Mouse (Mus musculus) mature B cell (primary cell): ENCODE measurements around the gene Lgals2.

Experiments
- in situ Hi-C: fragments of 300-500 bp; cut with MboI; formaldehyde crosslinking; loops from 2 replicates; pipeline ENCODE4 v1.14.3; 2019

Gene Lgals2

DNA sequence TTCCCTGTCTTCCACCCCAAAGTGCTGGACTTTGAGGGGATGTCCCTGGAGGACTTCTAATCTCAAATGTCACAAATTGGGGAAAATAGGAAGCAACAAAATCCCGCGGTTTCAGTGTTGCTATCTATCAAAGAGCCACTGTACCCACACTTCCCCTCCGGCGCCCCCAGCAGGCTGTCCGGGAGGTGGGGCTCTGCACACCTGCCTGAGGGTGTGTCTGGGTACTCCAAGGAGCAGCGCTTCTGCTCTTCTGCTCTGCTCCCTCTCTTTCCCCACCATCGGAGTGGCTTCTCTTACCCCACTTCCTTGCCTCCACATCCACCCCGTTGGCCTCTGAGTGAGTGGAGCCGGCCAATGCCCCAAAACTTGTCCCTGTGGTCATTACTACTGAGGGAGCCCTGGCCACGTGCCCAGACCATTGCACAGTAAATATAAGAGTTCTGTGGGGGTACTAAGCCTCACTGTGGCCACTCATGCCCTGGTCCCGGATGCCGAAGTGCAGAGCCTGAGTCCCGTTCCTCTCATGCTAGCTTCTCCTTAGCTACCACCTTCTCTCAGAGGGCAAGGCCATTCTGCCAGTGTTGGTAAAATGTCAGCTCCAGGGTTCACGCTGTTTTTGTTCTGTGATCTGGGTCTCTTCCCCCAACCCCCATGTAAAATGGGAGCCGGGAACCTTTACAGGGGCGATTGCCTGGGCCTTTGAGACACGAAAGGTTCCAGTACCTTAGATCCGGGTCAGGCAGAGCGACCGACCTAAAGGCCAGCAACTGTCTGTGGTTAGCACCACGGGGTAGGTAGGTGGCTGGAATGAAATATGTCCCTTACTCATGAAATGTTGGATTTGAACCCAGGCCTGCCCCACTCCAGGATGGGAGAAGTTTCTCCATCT lies 11.5 kb downstream of the Lgals2 start:
- in situ Hi-C loops, result no loop called here

DNA sequence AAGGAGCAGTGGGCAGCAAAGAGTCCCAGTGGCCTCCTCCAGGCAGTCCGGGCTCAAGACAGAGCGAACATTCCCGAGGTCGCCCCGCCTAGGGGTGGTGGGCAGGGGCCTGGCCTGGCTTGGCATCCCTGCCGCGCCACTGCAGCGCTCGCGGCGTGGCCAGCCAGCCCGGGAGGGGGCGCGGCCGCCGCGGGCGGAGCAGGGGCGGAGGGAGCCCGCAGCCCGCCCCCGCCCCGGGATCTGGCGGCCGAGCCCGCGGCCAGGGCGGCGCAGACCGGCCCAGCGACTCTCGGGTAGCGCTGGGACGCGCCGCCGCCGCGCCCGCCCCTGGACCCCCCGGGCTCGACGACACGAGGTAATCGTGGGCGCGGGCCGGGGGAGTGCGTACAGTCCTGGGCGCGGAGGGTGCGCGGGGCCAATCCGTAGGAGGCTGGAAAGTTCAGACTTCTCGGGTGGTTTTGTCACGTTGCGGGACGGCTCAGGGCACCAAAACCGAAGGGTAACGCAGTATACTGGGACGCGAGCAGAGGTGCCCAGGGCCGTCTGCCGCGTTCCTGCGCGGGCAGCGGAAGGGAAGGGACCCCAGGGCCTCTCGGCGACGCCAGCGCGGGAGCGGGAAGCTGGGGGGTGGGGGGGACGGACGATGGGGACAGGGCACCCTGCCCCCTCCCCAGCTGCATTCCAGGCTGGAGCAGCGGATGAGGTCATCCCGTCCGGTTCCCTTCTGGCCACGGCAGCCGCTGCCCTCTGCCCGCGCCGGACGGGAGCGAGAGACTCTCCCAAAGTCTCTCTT lies 12.8 kb downstream of the Lgals2 start, which contains the start of gene Cdc42ep1:
Cdc42ep1 (plus strand) TSS at position 254 of the 793 bp plus-strand sequence.
- in situ Hi-C loops, result no loop called here

DNA sequence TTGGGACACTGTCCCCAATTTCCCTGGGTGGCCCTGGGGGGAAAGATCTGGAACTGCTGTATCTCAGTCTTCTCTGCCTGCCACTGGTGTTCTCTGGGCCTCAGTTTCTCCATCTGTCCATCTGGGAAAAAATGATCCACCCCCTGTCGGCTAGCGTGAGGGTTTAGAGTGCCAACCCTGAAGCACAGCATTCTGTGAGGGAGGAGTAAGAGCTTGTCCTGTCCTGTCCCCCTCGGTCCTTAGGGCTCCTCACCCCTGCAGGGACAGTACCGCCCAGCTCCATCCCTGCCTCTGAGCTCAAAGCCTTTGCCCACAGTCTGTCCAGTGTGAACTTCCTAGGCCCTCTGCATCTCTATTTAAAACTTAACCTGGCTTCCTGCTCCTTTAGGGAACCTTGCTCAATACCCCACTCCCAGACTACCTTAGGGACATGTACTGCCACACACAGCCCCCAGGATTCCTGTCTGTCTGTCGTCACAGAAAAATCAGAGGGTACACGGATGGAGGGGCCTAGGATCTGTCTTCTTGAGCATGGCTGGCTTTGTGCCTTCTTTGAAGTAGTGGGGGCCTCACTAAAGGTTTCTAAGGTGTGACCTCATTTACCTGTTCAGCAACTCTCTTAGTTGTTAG lies 14.1 kb downstream of the Lgals2 start:
- in situ Hi-C loops, result no loop called here

DNA sequence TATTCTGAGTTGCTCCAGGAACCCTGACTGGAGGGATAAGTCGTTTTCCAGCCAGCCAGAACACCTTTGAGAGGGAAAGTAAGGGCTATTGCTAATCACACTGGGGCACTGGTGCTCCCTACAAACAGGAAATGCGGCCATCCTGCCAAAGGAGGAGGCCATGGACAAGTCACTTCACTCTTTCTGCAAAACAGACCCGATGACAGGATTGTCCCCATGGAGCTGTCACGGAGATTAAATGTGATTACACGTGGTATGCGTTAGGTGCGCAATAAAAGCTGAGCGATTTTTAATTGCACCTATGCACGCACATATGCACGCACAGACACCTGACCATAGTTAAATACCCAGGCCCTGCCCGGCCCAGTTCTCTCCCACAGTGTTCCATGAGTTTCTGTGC lies 14.6 kb downstream of the Lgals2 start:
- in situ Hi-C loops, result no loop called here

DNA sequence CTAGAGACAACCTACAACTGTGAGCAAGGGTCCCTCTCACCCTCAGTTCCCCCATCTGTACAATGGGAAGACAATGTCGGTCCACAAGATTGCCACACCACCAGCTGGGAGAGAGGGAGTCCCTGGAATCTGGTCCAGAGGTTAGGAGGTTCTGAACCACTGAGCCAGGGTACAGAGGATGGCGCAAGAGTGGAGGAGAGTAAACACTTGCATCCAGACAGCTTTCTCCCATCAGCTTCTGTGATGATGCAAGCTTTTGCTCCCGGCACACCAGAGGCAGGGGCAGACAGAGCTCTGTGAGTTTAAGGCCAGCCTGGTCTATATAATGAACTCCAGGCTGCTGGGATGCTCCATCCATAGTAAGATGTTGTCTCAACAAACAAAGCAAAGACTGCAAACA lies 15.1 kb downstream of the Lgals2 start:
- in situ Hi-C loops, result no loop called here

DNA sequence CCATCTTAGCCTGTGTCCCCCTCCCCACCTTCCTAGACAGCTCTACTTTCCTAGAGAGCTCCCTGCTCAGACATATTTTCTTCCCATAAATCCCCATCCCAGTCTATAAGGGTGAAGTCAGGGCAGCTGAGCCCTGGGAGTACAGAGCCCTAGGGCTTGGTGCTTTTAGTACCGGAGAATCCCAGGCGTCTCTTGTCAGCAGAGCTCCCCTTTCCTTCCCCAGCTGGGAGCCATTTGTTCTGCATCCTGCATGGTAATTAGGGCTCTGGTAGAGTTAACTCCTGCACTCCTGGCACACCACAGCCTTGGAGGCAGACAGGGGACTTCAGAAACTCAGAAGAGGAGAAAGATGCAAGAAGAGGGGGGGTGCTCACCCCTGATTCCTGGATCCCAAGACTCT lies 15.6 kb downstream of the Lgals2 start:
- in situ Hi-C loops, result no loop called here

DNA sequence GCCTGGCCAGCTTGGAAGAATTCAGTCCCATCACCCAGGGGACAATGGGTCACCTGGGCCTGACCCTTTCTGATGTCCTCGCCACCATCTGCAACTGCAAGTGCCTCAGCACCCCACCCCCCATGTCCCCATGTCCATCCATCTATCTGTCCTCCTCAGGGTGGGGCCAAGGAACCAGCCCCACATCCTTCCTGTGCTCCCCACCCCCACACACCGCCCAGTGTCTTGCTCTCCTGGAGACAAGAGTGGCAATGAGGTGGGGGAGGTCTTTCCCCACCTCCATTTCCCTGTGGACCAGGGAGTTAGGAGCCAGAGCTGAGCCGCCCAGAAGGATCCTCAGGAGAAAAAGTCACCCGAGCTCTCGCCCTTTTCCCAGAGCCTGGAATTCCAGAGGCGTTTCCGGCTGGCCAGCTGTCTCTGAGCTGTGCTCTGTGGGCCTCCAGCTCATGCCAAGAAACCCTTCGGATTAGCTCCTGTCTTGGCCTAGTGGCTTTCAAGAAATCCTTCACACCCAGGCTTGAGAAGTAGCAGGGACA lies 19.2 kb downstream of the Lgals2 start:
- in situ Hi-C loops, result no loop called here

DNA sequence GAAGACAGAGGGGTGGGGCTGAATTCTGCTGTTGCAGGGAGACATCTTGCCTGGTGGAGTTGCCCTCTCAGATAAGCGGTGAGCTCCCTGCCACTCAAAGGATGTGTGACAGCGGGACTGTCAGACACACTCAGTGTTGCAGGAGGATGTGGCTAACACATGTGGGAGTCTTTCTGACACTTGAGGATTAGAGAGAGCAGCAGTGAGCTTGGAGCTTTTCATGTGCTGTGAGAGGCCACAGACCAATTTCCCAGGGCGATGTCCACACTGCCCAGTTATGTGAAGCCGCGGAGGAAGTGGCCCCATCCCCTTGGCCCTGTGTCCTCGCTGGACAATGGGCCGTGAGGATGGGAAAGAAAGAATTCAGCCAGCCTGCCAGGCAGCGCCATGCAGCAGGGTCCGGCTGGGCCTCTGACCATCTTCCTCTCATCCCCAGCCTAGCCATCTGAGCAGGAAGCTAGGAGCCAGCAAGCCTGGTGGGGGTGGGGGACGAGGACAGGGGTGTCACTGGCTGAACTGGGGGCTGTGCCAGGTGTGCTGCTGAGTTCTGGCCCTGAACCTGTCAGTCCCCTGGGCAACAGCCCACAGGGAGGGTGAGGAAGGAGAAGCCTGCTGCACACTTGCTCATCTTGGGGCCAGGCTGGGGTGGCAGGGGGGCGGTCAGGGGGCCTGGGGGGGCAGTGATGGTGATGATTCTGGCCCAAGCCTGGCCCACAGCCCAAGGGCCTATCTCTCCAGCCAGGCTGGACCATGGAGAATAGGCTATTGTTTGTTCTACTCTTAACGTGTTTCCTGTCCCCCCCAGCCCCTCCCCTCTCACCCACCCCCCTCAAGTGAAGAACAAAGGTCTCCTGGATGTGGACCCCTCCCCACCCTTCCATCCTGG lies 19.9 kb downstream of the Lgals2 start:
- in situ Hi-C loops, result no loop called here

DNA sequence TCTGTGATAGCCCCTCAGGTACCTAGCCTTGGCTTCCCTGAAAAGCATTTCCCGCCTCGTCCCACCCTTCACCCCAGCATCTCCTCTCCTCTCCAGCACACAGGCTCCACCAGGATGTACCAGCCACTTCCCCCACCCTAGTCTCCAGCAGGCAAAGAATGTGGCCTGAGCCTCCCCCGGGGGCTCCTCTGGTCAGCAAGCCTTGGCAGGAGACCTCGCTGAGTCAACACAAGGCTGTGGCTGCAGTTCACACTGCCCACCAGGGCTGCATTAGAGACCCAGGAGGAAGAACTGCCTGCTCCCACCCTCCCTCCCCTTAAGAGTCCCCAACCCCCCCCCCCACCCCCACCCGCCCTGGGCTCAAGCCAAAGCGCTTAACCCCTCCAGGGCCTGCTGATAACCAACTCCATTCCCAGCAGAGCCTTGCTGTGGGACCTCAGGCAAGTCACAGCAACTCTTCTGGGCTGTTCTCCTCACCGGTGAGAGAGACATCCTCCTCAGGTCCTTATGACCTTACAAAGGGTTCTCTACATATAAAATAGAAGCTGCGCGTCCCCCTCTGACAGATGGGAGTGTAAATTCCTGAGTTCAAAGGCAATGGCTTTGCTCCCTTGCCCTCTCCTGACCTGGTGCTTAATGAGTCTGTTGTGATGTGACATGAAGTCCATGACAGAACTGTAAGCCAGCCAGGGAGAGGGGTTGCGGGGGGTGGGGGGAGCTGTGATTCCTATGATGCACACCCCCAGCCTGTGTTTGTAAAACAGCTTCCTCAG lies 20.9 kb downstream of the Lgals2 start:
- in situ Hi-C loops, result no loop called here

DNA sequence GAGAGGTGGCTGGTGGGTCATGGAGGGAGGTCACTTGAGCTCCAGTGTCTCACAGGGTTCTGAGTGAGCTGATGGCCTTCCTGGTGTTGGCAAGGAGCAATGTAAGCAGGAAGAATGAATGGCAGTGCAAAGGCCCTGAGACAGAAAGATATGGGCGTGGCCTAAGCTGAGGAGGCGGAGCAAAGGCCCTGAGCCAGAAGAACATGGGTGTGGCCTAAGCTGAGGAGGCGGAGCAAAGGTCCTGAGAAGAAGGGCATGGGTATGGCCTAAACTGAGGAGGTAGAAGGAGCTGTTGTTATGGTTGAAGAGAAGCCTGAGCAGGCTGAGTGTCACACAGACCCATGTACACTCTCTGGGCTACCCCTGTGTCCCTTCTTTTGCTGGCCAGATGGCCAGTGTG lies 21.7 kb downstream of the Lgals2 start:
- in situ Hi-C loops, result no loop called here

DNA sequence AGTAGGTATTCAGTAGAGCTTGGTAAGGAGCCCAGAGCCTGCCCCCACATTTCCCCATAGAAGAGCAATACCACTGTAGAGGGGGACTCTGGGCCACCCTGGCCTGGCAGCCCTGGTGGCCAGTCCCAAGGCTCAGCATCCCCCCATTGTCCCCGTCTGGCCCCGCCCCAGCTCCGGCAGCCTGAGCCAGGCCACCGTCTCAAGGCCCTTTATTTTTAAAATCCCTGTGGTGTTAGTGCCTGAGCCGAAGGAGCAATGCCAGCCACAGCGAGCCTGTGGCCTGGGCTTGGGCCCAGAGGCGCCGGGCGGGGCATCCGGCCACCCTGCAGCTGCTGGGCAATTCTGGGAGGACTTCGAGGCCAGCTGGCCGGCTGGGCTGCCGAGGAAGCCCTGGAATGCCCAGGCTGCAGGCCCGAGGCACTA lies 22.6 kb downstream of the Lgals2 start:
- in situ Hi-C loops, result no loop called here

DNA sequence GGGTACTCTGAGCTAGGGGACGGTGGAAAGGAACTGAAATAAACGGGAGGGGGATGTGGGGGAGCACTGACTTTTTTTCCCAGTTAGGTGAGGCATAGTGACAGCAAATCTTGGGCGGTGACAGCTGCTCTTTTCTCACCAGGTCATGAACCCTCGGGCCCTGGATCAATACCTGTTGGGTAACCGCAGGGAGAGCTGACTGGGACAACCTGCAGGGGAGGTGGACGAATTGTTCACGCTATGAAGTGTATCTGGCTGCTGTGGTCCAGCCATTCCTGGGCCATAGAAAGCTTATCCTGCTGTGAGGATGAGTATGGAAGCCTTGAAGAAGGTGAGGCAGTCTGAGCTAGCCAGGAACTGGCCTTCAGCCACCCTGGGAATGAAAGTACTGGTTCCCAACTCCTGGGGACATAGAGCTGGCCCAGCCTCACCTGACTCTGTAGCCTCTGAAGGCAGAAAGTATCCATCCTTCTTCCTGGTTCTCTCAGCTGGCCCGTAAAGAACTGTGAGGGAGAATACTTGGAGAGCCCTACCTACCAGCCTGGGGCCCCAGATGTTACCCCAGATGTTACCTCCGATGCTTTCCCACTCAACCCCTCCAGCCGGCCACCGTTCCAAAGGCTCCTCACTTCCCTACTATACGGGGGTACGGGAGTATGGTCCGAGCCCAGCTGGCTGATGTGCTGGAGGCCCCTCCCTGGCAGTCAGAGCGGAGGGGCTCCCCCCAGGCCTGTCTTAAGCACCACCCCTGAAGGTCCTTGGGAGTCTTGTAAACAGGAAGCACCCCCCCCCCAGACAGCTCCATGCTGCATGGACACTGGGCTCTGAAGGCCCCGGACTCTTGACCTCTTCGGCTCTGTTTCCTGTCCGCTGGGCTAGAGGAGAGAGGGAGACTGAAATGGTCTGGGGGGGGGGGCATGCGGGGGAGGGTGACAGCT lies 23.3 kb downstream of the Lgals2 start:
- in situ Hi-C loops, result no loop called here

DNA sequence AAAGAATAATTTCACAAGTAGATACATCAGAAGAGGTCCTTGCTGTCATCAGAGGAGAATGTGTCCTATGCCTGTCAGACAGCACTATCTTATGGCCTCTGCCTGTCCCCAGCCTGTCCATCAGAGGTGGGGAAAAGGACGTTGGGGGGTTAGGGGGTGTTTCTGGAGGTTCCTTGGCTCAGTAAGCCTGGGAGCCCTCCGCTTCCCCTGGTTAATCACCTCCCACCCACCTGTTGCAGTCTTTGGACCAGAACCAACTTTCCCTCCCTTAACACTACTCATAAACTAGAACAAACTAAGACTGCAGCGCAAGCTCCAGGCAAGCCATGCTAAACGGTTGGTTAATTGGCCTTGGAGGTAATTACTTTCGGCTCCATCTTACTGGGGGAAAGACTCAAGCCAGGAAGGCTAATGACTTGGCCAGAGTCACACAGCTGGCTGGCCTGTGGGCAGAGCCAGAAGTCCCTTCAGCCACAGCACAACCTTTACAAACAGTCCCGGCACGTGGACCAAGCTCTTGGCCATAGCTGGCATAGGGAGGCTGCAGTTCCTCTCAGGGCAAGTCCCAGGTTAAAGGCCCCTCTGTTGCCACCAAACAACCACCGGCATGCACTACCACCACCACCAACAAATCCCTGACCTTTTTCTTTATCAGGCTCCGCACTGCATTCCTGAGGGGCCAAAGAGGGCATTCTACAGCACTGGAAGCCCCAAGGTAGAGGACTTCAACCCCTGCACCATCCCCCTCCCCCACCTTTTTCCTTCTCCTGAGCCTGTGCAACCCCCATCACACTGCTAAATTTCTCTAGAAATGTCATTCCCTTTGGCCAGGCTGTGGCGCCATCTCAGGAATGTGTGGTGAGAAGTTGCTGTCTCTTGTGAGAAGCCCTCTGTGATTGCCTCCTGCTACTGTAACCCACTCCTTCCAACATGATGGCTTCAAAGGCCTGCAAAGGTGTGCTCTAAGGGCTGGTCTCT lies 24.3 kb downstream of the Lgals2 start:
- in situ Hi-C loops, result no loop called here

DNA sequence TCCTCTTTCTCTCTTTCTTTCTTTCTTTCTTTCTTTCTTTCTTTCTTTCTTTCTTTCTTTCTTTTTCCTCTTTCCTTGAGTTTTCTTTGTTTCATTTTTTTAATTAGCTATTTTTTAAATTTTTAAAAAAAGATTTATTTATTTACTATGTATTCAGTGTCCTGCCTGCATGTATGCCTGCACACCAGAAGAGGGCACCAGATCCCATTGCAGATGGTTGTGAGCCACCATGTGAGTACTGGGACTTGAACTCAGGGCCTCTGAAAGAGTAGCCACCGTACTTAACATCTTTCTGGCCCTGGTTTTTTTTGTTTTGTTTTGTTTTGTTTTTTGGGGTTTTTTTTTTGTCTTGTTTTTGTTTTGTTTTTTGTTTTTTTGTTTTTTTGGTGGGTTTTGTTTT lies 25.7 kb downstream of the Lgals2 start:
- in situ Hi-C loops, result no loop called here

DNA sequence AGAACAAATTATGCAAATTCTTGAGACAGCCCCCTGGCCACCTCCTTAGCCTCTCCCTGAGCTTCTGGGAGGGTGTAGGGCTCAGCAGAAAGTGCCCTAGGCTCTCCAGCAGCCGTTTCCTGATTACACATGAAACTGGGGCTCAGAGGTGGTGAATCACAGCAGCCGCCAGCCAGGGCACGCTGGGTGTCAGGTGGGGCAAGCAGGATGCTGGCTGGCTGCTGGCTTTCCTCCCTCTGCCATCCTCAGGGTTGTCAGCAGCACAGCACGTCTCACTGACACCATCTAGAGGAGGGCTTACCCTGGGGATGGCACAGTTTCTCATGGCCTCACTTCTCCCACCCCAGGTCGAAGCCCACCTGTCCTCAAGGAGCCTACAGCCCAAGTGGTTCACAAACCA lies 27.0 kb downstream of the Lgals2 start:
- in situ Hi-C loops, result no loop called here

DNA sequence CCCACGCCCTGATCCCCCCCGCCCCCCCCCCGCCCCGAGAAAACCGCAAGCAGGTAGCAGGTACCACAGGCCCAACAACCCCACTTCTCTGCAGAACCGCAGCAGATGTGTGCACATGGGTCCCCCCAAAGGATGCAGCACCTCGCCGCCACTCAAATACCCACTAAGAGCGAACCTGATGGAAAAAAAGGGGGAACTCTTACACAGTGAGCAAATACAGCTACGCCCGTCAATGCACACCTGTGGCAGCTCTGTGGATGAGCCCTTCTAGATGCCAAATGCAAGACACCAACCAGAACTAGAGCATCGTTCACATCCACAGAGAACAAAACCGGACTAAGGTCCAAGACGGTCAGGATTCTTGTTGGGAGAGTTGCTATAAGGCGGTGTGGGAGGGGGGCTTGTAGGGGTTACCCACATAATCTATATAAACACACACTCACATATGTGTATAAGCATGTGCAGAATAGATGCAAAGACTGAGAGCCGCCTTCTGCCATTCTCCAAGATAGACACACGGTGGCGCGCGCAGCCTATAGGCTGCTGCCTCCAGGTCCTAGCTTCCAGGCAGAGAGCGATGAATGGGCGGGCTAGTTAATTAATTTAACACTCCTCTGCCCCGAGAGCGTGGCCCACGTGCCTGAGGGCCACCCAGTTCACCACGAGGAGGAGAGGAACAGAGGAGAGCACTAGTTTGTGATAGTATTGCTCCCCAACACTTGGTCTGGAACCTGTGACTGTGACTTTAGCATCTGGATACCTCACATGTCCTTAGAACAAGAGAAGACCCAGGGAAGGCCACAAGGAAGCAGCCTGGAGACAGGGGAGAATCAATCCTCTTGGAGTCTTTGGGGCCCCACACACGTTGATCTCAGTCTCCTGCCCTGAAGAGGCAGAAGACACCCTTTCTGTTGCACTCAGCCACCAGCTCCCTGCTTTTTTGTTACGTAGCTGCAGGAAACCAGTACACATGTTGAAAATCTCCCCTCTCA lies 28.8 kb downstream of the Lgals2 start:
- in situ Hi-C loops, result no loop called here

DNA sequence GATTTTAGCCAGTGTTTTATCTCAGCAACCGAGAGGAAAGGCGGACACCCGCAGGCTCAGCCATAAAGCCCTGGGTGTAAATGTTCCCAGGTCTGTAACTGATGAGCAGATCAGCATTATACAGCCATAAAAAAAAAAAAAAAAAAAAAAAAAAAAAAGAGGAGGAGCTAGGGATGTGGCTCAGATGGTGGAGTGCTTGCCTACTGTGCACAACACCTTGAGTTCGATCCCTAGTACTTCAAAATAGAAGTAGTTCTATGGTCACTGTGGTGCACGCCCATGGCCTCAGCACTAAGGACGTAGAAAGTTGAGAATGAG lies 39.3 kb downstream of the Lgals2 start:
- in situ Hi-C loops, result no loop called here
